Mouse (Mus musculus) limb, embryonic 12.5 days (tissue): Measurements from ENCODE around the gene Lin52. TPM values are rescaled to one million over a fixed set of nuclear protein-coding genes. Genes with fewer than 3 reads are reported as not detected.

Experiments used
- ATAC-seq: fragments of 200-750 bp; cut with Nextera tagmentation; 2 replicates; pipeline ENCODE4 v1.8.0; 2017; ENCODE audit warnings: low read depth, moderate TSS enrichment; ENCODE audit not compliant: insufficient number of reproducible peaks, insufficient read depth, low FRiP score, low TSS enrichment
- H3K27ac ChIP-seq: fragments of 300-500 bp; sonication (generic); 2 replicates; pipeline ENCODE4 v1.5.1; 2016; ENCODE audit warnings: mild to moderate bottlenecking, moderate library complexity
- H3K27me3 ChIP-seq: fragments of 300-500 bp; sonication (generic); 2 replicates; pipeline ENCODE4 v1.6.1; 2016; ENCODE audit warnings: mild to moderate bottlenecking, moderate library complexity
- H3K36me3 ChIP-seq: fragments of 300-500 bp; sonication (generic); 2 replicates; pipeline ENCODE4 v1.6.1; 2016; ENCODE audit warnings: mild to moderate bottlenecking, moderate library complexity
- H3K4me1 ChIP-seq: fragments of 300-500 bp; sonication (generic); replicated peaks from 2 replicates; pipeline ENCODE4 v1.6.1; 2016
- H3K4me2 ChIP-seq: fragments of 300-500 bp; sonication (generic); 2 replicates; pipeline ENCODE4 v1.6.1; 2016; ENCODE audit warnings: mild to moderate bottlenecking, moderate library complexity
- H3K4me3 ChIP-seq: fragments of 300-500 bp; sonication (generic); replicated peaks from 2 replicates; pipeline ENCODE4 v1.5.1; 2016; ENCODE audit warnings: mild to moderate bottlenecking
- H3K9ac ChIP-seq: fragments of 300-500 bp; sonication (generic); replicated peaks from 2 replicates; pipeline ENCODE4 v1.6.1; 2016; ENCODE audit warnings: mild to moderate bottlenecking, moderate library complexity
- H3K9me3 ChIP-seq: fragments of 300-500 bp; sonication (generic); 2 replicates; pipeline ENCODE4 v1.6.1; 2016; ENCODE audit warnings: mild to moderate bottlenecking, moderate library complexity
- WGBS: fragments of 180-500 bp; shearing (Covaris S2); methylation state at CpG from one replicate; pipeline ENCODE4 v1.1.7; 2016; 5-methylcytosine and 5-hydroxymethylcytosine counted together
- polyA plus RNA-seq: library from polyadenylated mRNA; unstranded; fragments of >200 nt; fragmentation: Nextera tagmentation; extraction: Ambion mirVana; gene quantifications from 2 replicates; pipeline ENCODE4 v1.2.1, GENCODE M21; 2016

Lin52 gene
- polyA plus RNA-seq, 1 experiment from 2014 or later, result 30.6 TPM

DNA sequence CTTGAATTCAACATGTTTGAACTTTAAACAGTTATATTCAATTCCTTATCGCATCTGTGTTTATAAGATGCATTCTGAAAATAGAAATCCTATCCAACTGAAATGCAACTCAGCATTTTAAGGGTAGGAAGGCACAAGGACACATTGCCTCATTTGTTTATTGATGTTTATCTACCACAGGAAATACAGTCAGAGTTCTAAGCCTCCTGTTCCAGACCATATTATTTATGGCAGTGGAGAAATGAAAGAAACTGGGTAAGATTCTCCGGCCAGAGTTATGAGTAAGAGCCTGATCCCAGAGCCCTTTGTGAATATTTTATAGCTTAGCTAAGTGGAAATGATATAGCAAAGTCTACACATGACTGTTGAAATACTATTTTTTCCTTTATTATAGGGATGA is 21.4 kb upstream of the Lin52 start:
- H3K36me3 ChIP-seq, result peaks cover 11% of the 10 kb centered on the region
- H3K4me3 ChIP-seq, result no peak overlapping the region
- ATAC-seq, result no peak
- H3K9me3 ChIP-seq, result no peaks in the 10 kb centered on the region
- H3K27ac ChIP-seq, result no peak overlapping the region
- no peaks in the 10 kb centered on the region for H3K4me1 ChIP-seq
- no peak overlapping the region for H3K9ac ChIP-seq
- no peak overlapping the region for H3K4me2 ChIP-seq
- 97% methylated on average over 2 of the region's 2 CpGs for WGBS
- H3K27me3 ChIP-seq, result no peaks in the 10 kb centered on the region

- 49% methylated on average over 2 of the region's 2 CpGs for WGBS
These were observed 12.5 kb upstream of the Lin52 start for GRCm38 (mm10) chr12:84438697-84439096.

GRCm38 (mm10) chr12:84442526-84442925 is 8.7 kb upstream of the Lin52 start:
- WGBS, result 70% methylated on average over 4 of the region's 4 CpGs
- no peaks in the 10 kb centered on the region for H3K4me1 ChIP-seq
- peaks cover 4% of the 10 kb centered on the region; the same call in 1 of the 2 replicates for H3K36me3 ChIP-seq
- no peak overlapping the region for H3K27ac ChIP-seq
- no peak overlapping the region for H3K9ac ChIP-seq
- H3K27me3 ChIP-seq, result no peaks in the 10 kb centered on the region
- H3K4me3 ChIP-seq, result no peak overlapping the region
- no peak for ATAC-seq
- H3K4me2 ChIP-seq, result no peak overlapping the region
- no peaks in the 10 kb centered on the region for H3K9me3 ChIP-seq

More at GRCm38 (mm10) chr12:84438697-84439096, 12.5 kb upstream of the Lin52 start:
- Histone ChIP-seq H3K27me3 (no peaks in the 10 kb centered on the region), H3K4me2 (no peak overlapping the region), H3K36me3 (peaks cover 5% of the 10 kb centered on the region; the same call in 1 of the 2 replicates), H3K9me3 (no peaks in the 10 kb centered on the region), H3K4me1 (no peaks in the 10 kb centered on the region), H3K27ac (no peak overlapping the region), H3K4me3 (no peak overlapping the region), H3K9ac (no peak overlapping the region)
- ATAC-seq, result no peak

DNA sequence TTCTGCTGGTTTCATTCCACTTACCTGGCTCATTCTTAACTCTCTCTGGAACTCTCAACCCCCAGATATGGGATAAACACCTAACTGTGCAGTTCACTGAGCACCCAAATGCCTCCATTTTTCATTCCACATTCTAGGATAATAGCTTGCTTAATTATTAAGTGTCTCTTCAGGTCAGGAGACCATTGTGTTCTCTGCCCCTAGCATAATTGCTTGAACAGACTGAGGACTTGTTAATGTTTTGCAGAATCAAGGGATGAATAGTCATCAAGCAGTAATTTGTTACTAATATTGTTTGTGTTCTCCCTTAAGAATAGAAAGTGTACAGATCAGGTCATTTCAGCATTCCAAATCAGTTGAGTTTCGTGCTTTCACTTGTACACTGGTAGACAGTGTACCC is 3.8 kb upstream of the Lin52 start:
- Histone ChIP-seq H3K4me2 (no peak overlapping the region), H3K4me3 (no peak overlapping the region), H3K9ac (no peak overlapping the region), H3K27me3 (0 out of 2 replicates have a peak, but pooled peaks cover 5% of the 10 kb centered on the region), H3K27ac (no peak overlapping the region), H3K4me1 (peaks cover 10% of the 10 kb centered on the region), H3K36me3 (no peaks in the 10 kb centered on the region), H3K9me3 (no peaks in the 10 kb centered on the region)
- ATAC-seq, result no peak
- 71% methylated on average over 1 of the region's 1 CpGs for WGBS

- ATAC-seq, result no peak
- Histone ChIP-seq H3K27me3 (0 out of 2 replicates have a peak, but pooled peaks cover 5% of the 10 kb centered on the region), H3K4me2 (no peak overlapping the region), H3K9ac (no peak overlapping the region), H3K4me3 (no peak overlapping the region), H3K27ac (no peak overlapping the region), H3K4me1 (peaks cover 12% of the 10 kb centered on the region), H3K36me3 (no peaks in the 10 kb centered on the region), H3K9me3 (no peaks in the 10 kb centered on the region)
- WGBS, result 81% methylated on average over 6 of the region's 6 CpGs
These were observed 3.0 kb upstream of the Lin52 start for GRCm38 (mm10) chr12:84448181-84448580.

DNA sequence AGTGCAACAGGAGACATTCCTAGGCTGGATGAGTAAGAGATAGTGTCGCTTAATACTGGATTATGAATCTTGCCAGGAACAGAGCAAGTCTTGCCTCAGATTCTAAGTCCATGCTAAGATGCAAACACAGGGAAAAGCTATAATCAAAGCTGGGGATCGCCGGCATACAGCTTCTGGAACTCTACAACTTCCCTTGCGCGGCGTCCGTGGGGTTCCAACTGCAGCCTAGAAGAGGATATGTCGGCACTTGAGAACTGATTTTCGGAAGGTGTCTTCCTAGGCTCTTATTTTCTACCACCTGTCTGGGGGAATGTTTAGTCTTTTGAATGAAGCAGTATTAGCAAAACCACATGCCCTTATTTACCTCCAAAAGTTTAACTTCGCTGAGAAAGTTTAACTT is 1.3 kb upstream of the Lin52 start:
- H3K9ac ChIP-seq, result peak overlapping the region; percentile 63
- H3K9me3 ChIP-seq, result no peaks in the 10 kb centered on the region
- 51% methylated on average over 10 of the region's 10 CpGs for WGBS
- H3K4me1 ChIP-seq, result peaks cover 12% of the 10 kb centered on the region
- H3K4me2 ChIP-seq, result peak overlapping the region; percentile 96
- 0 out of 2 replicates have a peak, but pooled peaks cover 5% of the 10 kb centered on the region for H3K27me3 ChIP-seq
- H3K27ac ChIP-seq, result no peak overlapping the region
- peak overlapping the region; percentile 65 for H3K4me3 ChIP-seq
- no peak for ATAC-seq
- no peaks in the 10 kb centered on the region for H3K36me3 ChIP-seq

GRCm38 (mm10) chr12:84450351-84450717 is 888 bp upstream of the Lin52 start:
- Histone ChIP-seq H3K9me3 (no peaks in the 10 kb centered on the region), H3K27me3 (0 out of 2 replicates have a peak, but pooled peaks cover 5% of the 10 kb centered on the region), H3K4me3 (peak overlapping the region; percentile 65), H3K4me2 (peak overlapping the region; percentile 96), H3K4me1 (peaks cover 12% of the 10 kb centered on the region), H3K27ac (peak overlapping the region; percentile 68; the same call in 1 of the 2 replicates), H3K9ac (peak overlapping the region; percentile 63), H3K36me3 (no peaks in the 10 kb centered on the region)
- ATAC-seq, result no peak; the same call in 1 of the 2 replicates
- 1% methylated on average over 6 of the region's 6 CpGs for WGBS

- 0 out of 2 replicates have a peak, but pooled peaks cover 5% of the 10 kb centered on the region for H3K27me3 ChIP-seq
- H3K36me3 ChIP-seq, result peaks cover 2% of the 10 kb centered on the region; the same call in 1 of the 2 replicates
These were observed 579 bp downstream of the Lin52 start for GRCm38 (mm10) chr12:84451801-84452200.

DNA sequence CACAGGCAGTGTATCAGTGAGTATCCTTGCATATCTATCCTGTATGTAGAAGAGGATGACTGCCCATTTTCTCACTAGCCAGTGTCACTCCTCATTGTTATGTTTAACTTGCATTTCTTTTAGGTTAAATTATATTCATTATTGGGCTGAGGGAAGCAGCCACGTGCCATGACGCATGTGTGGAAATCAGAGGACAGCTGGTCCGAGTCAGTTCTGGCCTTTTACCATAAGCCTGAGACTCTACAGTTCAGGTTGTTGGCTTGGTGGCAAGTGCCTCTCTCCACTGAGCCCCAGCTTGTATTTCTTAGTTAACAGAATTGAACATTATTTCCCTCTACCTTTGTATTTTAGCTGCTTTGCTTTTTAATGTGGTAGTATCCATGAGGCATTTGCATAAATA is 5.7 kb downstream of the Lin52 start:
- peaks cover 7% of the 10 kb centered on the region for H3K4me1 ChIP-seq
- no peak overlapping the region for H3K4me2 ChIP-seq
- no peak overlapping the region for H3K9ac ChIP-seq
- peaks cover 45% of the 10 kb centered on the region for H3K36me3 ChIP-seq
- H3K4me3 ChIP-seq, result no peak overlapping the region
- no peak for ATAC-seq
- H3K27ac ChIP-seq, result no peak overlapping the region
- H3K9me3 ChIP-seq, result no peaks in the 10 kb centered on the region
- H3K27me3 ChIP-seq, result no peaks in the 10 kb centered on the region
- 91% methylated on average over 3 of the region's 3 CpGs for whole genome bisulfite sequencing

More at GRCm38 (mm10) chr12:84451801-84452200, 579 bp downstream of the Lin52 start:
- Histone ChIP-seq H3K4me3 (peak overlapping the region; percentile 65), H3K9me3 (no peaks in the 10 kb centered on the region), H3K27ac (no peak overlapping the region), H3K4me2 (peak overlapping the region; percentile 96), H3K4me1 (peaks cover 12% of the 10 kb centered on the region), H3K9ac (peak overlapping the region; percentile 65)
- no peak for ATAC-seq
- WGBS, result 3% methylated on average over 11 of the region's 11 CpGs

DNA sequence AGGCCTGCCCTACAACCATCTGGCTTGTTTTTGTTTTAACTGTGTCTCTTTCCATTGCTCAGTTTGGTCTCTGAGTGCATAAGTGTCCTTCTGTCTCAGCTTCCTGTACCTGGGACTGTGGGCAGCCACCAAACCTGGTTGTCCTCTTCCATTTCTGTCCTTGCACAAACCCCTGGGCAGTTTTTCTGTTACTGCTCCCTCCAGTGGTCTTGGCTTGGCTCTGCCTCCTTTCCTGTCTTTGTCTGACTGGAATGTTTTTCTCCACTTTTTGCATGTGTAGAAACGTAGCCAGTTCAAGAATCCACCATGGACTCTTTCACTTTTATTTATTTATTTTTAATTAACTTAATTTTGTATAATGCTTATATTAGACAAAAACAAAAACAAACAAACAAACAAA is 8.6 kb downstream of the Lin52 start:
- Histone ChIP-seq H3K4me3 (no peak overlapping the region), H3K9me3 (no peaks in the 10 kb centered on the region), H3K27ac (no peak overlapping the region), H3K9ac (no peak overlapping the region), H3K36me3 (peaks cover 73% of the 10 kb centered on the region), H3K4me1 (no peaks in the 10 kb centered on the region), H3K4me2 (no peak overlapping the region), H3K27me3 (no peaks in the 10 kb centered on the region)
- WGBS, result 89% methylated on average over 1 of the region's 1 CpGs
- no peak for ATAC-seq

- WGBS, result 91% methylated on average over 5 of the region's 5 CpGs
- no peak for ATAC-seq
- peaks cover 75% of the 10 kb centered on the region for H3K36me3 ChIP-seq
These were observed 10.2 kb downstream of the Lin52 start for GRCm38 (mm10) chr12:84461416-84461815.

GRCm38 (mm10) chr12:84462856-84463255 is 11.6 kb downstream of the Lin52 start:
- Histone ChIP-seq H3K4me2 (no peak overlapping the region), H3K9me3 (no peaks in the 10 kb centered on the region), H3K9ac (no peak overlapping the region), H3K27me3 (no peaks in the 10 kb centered on the region), H3K4me3 (no peak overlapping the region), H3K36me3 (peaks cover 67% of the 10 kb centered on the region), H3K27ac (no peak overlapping the region), H3K4me1 (no peaks in the 10 kb centered on the region)
- ATAC-seq, result no peak
- WGBS, result 87% methylated on average over 3 of the region's 3 CpGs

More at GRCm38 (mm10) chr12:84461416-84461815, 10.2 kb downstream of the Lin52 start:
- Histone ChIP-seq H3K27ac (no peak overlapping the region), H3K4me2 (no peak overlapping the region), H3K4me3 (no peak overlapping the region), H3K9me3 (no peaks in the 10 kb centered on the region), H3K4me1 (no peaks in the 10 kb centered on the region), H3K9ac (no peak overlapping the region), H3K27me3 (no peaks in the 10 kb centered on the region)
